Mouse (Mus musculus): ENCODE measurements around the gene 1700057G04Rik.
"Not testable (repeated sequence)": the region's sequence is repeated elsewhere in the genome, so short reads cannot be mapped to it uniquely, and the experiment has no call there.

Gene 1700057G04Rik

DNA sequence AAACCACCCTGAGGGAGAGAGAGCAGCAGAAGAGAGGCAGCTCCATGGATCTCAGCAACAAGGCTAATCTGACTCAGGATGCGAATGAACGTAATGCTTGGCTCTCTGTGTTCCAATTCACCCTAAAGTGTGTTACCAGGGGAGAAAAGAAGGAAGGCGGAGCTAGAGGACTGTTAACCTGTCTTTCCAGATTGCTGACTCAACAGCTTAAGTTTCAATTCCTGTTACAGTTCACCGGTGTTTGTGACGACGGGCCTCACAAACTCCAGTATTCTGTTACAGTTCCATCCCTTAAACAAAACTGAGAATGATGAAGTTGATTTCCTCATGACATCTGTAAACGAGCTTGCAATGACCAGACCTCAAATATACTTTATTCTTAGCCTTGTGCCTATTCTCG, 4.1 kb upstream of the 1700057G04Rik start:
- in situ Hi-C loops (cut with MseI, MboI), result no loop called here

- in situ Hi-C loops (cut with MseI, MboI), result no loop called here
Observed at GRCm38 (mm10) chr9:92305620-92306220, 3.5 kb upstream of the 1700057G04Rik start.

DNA sequence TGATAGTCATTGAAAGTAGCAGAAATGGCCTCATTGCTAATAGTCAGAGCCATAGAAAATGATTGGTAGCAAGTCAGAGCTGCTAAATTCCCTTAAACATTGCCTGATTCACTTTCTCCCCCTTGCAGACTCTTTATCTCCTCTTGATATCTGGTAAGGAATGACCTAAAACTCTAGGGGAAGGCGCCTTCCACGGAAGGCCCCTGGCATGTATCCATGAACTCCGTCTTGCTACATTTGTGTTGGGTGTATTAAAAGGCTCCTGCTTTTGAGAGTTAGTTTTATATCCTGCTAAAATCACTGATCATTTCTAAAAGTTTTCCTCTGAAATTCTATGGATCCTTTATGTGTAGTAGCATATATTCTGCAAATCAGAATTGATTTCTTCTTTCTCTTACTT, 7.6 kb downstream of the 1700057G04Rik start:
- in situ Hi-C loops (cut with MseI, MboI), result no loop called here

- in situ Hi-C loops (cut with MseI, MboI), result not testable (repeated sequence)
Observed at GRCm38 (mm10) chr9:92325936-92326335, 16.8 kb downstream of the 1700057G04Rik start.

GRCm38 (mm10) chr9:92326813-92327212, 17.6 kb downstream of the 1700057G04Rik start:
- in situ Hi-C loops (cut with MseI, MboI), result no loop called here

GRCm38 (mm10) chr9:92331383-92331782, 22.2 kb downstream of the 1700057G04Rik start:
- in situ Hi-C loops (cut with MseI, MboI), result no loop called here

GRCm38 (mm10) chr9:92334845-92335244, 25.7 kb downstream of the 1700057G04Rik start:
- in situ Hi-C loops (cut with MseI, MboI), result no loop called here

- in situ Hi-C loops (cut with MseI, MboI), result no loop called here
Observed at GRCm38 (mm10) chr9:92335277-92335818, 26.2 kb downstream of the 1700057G04Rik start.

GRCm38 (mm10) chr9:92337063-92337462, 27.9 kb downstream of the 1700057G04Rik start:
- in situ Hi-C loops (cut with MseI, MboI), result no loop called here

GRCm38 (mm10) chr9:92337661-92338060, 28.5 kb downstream of the 1700057G04Rik start:
- in situ Hi-C loops (cut with MseI, MboI), result no loop called here

- in situ Hi-C loops (cut with MseI, MboI), result no loop called here
Observed at GRCm38 (mm10) chr9:92338954-92339353, 29.8 kb downstream of the 1700057G04Rik start.

GRCm38 (mm10) chr9:92351924-92352323, 42.7 kb downstream of the 1700057G04Rik start:
- in situ Hi-C loops (cut with MseI, MboI), result no loop called here

DNA sequence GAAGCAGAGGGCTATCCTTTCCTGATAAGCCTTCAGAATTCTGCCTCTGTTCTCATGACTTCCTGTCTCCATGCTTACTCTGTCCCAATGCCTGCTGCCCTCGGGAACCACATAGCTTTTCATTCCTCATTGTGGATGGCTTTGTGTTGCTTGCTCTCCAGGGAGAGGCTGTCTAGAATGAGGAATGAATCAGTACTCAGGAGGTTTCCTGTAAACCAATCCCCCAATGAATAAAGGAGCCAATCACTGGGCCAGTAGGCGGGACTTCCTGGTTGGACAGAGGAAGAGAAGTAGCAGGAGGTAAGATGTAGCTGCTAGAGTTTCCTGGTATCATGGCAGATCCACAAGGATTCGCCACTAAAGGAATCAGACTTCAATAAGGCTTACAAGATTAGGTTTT, 44.1 kb downstream of the 1700057G04Rik start:
- in situ Hi-C loops (cut with MseI, MboI), result no loop called here

DNA sequence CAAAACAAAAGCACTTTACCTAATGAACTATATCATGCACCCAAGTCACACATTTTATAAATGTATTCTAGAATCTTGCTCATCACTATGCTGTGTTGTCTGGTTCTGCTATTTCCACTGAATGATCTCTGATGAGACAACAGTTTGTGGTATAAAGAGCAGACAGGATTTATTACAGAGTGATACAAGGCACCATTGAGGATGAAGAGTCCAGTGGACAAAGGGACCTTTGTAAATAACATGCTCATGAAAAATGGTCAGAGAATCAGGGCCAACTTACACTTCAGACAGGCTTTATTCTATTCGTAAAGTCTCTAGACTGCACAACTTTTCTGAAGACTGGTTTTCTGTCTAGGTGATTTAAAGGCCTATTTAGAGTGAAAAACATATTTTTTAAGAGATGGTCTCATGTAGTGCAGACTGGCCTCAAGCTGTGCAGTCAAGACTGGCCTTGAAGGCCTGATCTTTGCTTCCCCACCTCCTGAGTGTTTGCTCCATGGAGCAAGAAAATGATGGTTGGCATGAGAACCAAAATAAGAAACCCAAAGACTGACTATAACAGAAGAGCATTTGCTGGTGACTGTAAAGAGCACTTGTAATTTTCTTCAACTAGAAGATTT, 51.6 kb downstream of the 1700057G04Rik start:
- in situ Hi-C loops (cut with MseI, MboI), result no loop called here

DNA sequence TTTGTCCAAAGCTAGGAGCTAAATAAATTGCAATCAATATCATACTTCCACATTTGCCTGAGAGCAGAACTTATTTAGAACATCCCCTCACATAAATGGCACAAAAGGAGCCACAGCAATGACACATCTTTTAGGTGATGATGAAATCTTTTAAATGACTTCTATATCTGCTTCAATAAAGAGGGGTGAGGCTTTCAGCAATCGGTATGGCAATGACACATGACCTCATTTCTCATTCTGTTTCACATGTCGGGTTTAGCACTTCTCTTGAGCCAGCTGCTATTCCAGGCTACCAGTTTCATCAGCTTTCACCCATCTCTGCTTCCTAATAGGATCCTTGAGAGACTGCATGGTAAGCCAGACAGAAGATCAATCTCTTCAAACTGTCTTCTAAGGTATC, 54.3 kb downstream of the 1700057G04Rik start:
- in situ Hi-C loops (cut with MseI, MboI), result no loop called here

DNA sequence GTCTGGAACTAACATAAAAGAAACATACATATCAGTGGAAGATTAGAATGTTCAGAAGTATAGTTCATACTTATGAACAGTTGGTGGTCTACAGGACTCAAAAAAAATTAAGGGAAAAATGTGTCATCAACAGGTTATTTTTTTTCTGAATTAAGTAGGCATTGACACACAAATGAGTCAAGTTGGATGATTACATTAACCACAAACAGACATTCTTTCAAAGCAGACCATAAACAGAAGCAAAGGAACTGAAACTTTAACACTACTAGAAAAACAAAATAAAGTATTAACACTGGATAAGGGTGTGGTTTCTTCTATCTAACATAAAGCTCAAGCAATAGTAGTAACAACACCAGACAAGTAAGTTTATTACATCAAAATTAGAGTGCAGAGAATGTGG, 59.7 kb downstream of the 1700057G04Rik start:
- in situ Hi-C loops (cut with MseI, MboI), result no loop called here

DNA sequence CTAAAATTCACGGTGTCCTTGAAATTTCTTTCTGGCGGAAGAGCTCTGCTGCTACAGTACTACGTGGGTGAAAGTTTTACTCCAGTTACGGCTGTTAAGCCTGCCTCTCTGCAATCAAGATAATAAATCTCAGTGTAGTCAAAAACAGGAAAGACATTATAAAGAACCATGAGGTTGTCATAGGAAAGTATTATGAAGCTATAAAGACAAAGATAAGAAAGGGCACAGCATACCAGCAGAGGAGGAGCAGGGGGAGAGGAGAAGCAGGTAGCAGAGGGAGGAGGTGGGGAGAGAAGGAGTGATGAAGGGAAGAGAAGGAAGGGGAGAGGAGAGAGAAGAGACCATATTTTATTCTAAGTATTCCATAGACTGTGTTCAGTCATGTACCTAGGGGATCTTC, 64.7 kb downstream of the 1700057G04Rik start:
- in situ Hi-C loops (cut with MseI, MboI), result no loop called here

DNA sequence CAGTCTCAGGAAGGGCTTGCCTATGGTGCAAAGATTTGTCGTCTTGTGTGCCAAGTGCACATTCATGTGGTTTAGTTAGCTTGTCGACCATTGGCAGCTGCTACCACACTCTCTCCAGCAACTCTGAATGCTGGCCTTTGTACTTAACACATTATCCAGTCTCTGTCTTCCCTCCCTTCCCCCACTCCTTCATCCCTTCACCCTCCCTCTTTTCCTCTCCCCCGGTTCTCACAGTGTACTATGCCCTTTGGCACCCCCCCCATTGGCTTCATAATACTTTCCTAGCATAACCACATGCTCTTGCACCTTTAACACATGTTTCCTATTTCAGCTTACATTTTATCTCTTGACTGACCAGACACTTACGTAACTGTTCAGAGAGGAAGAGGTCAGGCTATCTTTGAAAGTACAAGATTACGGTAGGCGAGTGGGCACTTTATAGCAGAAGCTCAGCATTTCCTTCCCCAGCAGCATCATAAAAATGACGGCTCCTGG, 65.6 kb downstream of the 1700057G04Rik start:
- in situ Hi-C loops (cut with MseI, MboI), result no loop called here

DNA sequence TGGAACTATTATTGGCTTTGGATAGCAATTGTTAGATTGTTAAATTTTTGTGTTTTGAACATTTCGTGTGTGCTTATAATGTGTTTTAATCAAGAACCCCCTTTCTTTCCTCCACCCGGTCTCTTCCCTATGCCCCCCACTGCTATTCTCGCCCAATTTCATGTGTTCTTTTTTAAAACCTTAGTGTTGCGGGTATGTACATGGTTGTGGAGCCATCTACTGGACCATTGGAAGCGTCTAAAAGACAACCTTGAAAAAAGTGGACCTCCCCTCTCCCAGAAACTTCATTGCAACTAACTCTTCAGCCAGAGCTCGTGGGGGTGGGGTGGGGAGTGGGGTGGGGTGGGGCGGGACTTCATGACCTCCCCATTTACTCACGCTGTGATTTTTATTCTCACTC, 66.2 kb downstream of the 1700057G04Rik start:
- in situ Hi-C loops (cut with MseI, MboI), result no loop called here

- in situ Hi-C loops (cut with MseI, MboI), result no loop called here
Observed at GRCm38 (mm10) chr9:92377967-92378366, 68.8 kb downstream of the 1700057G04Rik start.

DNA sequence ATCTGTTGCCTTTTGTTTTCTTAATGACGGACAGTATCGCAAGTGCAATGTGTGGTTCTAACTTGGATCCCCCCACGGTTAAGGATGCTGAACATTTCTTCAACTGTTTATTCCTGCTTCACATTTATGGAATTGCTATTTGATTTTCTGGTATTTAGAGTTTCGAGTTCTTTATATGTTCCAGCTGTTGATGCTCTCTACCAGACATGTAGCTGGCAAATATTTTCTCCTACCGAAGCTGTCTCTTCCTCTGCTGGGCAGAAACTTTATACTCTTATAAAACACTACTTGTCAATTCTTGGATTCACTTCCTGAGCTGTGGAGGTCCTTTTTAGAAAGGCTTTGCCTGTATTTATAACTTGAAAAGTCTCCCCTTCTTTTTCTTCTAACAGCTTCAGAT, 70.1 kb downstream of the 1700057G04Rik start:
- in situ Hi-C loops (cut with MseI, MboI), result no loop called here

DNA sequence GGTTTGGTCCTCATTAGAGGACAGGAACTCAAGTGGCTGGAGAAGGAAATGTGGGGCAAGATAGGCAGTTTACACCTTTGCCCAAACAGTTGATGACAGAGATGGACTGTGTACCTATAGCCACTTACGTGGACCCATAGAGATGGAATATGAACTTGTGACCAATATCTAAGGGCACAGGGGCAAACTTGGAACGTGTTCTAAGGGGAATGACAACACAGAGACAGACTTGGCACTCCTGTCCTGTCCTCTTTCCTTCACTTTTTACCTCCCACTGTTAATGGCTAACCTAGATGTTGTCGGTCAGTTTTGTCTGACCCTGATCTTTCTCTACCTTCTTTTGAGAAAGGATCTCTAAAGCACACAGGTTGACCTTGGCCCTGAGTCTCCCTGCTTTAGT, 74.2 kb downstream of the 1700057G04Rik start:
- in situ Hi-C loops (cut with MseI, MboI), result no loop called here

- in situ Hi-C loops (cut with MseI, MboI), result no loop called here
Observed at GRCm38 (mm10) chr9:92384401-92384800, 75.2 kb downstream of the 1700057G04Rik start.

All from mouse trophoblast stem cell (cell line).